Comparison of ENCODE assay signal across 13 mouse cellular contexts in the genomic region with DNA sequence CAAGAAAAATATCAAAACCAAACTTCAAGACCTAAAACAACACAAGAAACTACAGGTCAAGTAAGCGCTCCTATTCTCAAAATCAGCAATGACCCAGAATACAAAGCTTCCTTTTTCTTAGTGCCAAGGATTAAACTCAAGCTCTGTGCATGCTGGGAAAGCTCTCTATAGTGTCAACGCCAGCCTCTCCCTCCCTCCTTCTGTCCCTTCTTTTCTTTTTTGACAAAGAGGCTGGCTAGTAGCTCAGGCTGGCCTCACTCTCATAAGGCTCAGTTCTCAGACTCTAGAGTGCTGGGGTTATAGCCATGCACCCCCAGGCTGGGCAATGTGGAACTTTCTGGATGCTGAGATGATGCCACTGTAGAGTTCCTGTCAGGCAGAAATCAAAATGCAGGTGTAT. TPM values are rescaled to one million over a fixed set of nuclear protein-coding genes. Genes with fewer than 3 reads are reported as not detected.
"Had no signal": no experiment of that assay in that cellular context is flagged by ENCODE, and none has a peak within 500 bp of the region (broad histone marks: within the 10 kb centered on the region; RNA-seq: fewer than 3 reads in every experiment).

No protein-coding gene starts in this region.

- H3K27me3 ChIP-seq: stomach, embryonic 15.5 days had no signal

- H3K9me3 ChIP-seq: limb, embryonic 10.5 days; stomach, embryonic 15.5 days had no signal

- H3K4me3 ChIP-seq: left cerebral cortex, adult 2 months; limb, embryonic 10.5 days; stomach, embryonic 15.5 days had no signal

- H3K27ac ChIP-seq: left cerebral cortex, adult 2 months; limb, embryonic 10.5 days; liver, embryonic 14.5 days; stomach, embryonic 15.5 days had no signal

- H3K4me1 ChIP-seq: stomach, embryonic 15.5 days had no signal

- DNase-seq: kidney, adult 8-10 months; kidney, postnatal 25 days; lung, adult 2 months; lung, postnatal 36 days; right cerebral cortex, postnatal 14 days; thymus, adult 2 months; thymus, postnatal 25 days had no signal

- H3K4me2 ChIP-seq: stomach, embryonic 15.5 days had no signal

- ATAC-seq: intestine, postnatal 0 days had no signal

- H3K9ac ChIP-seq: liver, embryonic 14.5 days; stomach, embryonic 15.5 days had no signal

RNA-seq across cellular contexts. Expression of a gene that starts 2.3 kb away (rescaled TPM):
- polyA plus RNA-seq: spleen, adult 2 months had no signal
